Mouse (Mus musculus) cerebellum, adult 2 months (tissue): Measurements from ENCODE around the gene Nipsnap3b. TPM values are rescaled to one million over a fixed set of nuclear protein-coding genes. Genes with fewer than 3 reads are reported as not detected.
A peak's percentile ranks its signal among the peaks of the same experiment; 100 is the strongest.

Experiments
- DNase-seq, 2 experiments: peaks; one replicate each; pipeline ENCODE4 v3.0.0; 2021
- H3K27ac ChIP-seq: fragments of 200-500 bp; 2 replicates; pipeline ENCODE4 v1.5.1; 2012; ENCODE audit warnings: low read length, control low read depth, inconsistent platforms; ENCODE audit not compliant: insufficient read depth
- H3K27me3 ChIP-seq: fragments of 200-500 bp; 2 replicates; pipeline ENCODE4 v1.6.1; 2012; ENCODE audit warnings: inconsistent platforms, mild to moderate bottlenecking, low read length, moderate library complexity; ENCODE audit not compliant: control insufficient read depth, insufficient read depth
- H3K4me1 ChIP-seq: fragments of 200-500 bp; 2 replicates; pipeline ENCODE4 v1.6.1; 2011; ENCODE audit warnings: low read length; ENCODE audit not compliant: control insufficient read depth, insufficient read depth
- H3K4me3 ChIP-seq: fragments of 200-500 bp; replicated peaks from 2 replicates; pipeline ENCODE3; 2011; ENCODE audit warnings: mild to moderate bottlenecking, low read depth, low read length, control low read depth; ENCODE audit not compliant: insufficient read depth
- CTCF ChIP-seq: fragments of 200-500 bp; IDR thresholded peaks from 2 replicates; pipeline ENCODE4 v1.5.1; 2011; ENCODE audit warnings: low read depth, mild to moderate bottlenecking, control low read depth, low read length, moderate library complexity, borderline replicate concordance; ENCODE audit not compliant: insufficient read depth
- POLR2A ChIP-seq: fragments of 200-500 bp; IDR thresholded peaks from 2 replicates; pipeline ENCODE4 v1.6.1; 2011; ENCODE audit warnings: low read length, control low read depth, borderline replicate concordance; ENCODE audit not compliant: insufficient read depth
- whole genome bisulfite sequencing: fragments of 180-500 bp; shearing (Covaris S2); methylation state at CpG from one replicate; pipeline ENCODE4 v1.1.7; 2018; 5-methylcytosine and 5-hydroxymethylcytosine counted together
- polyA plus RNA-seq: library from polyadenylated mRNA; depleted of rRNA; stranded (reverse); fragments of >200 nt; gene quantifications from 2 replicates; pipeline ENCODE4 v1.2.3, GENCODE M21; 2012

Gene Nipsnap3b
- polyA plus RNA-seq, 1 experiment: 12.8 TPM

GRCm38 (mm10) chr4:53009871-53010270 is 1.8 kb upstream of the Nipsnap3b start:
- Histone ChIP-seq H3K4me1 (no peaks in the 10 kb centered on the region), H3K27me3 (no peaks in the 10 kb centered on the region), H3K27ac (no peak overlapping the region), H3K4me3 (no peak overlapping the region)
- DNase-seq: no peak
- TF ChIP-seq CTCF: no peak
- no peak for TF ChIP-seq POLR2A
- WGBS: 94% methylated on average over 4 of the region's 4 CpGs

GRCm38 (mm10) chr4:53014421-53014820 is 2.7 kb downstream of the Nipsnap3b start:
- 96% methylated on average over 7 of the region's 7 CpGs for WGBS
- no peak for TF ChIP-seq CTCF
- H3K27me3 ChIP-seq: no peaks in the 10 kb centered on the region

GRCm38 (mm10) chr4:53015024-53015423 is 3.3 kb downstream of the Nipsnap3b start:
- Histone ChIP-seq H3K4me3 (no peak overlapping the region), H3K4me1 (no peaks in the 10 kb centered on the region), H3K27ac (no peak overlapping the region), H3K27me3 (no peaks in the 10 kb centered on the region)
- no peak for DNase-seq
- 94% methylated on average over 3 of the region's 3 CpGs for WGBS
- TF ChIP-seq CTCF: no peak
- TF ChIP-seq POLR2A: no peak

More at GRCm38 (mm10) chr4:53014421-53014820, 2.7 kb downstream of the Nipsnap3b start:
- Histone ChIP-seq H3K4me1 (no peaks in the 10 kb centered on the region), H3K27ac (no peak overlapping the region), H3K4me3 (no peak overlapping the region)
- DNase-seq: no peak

GRCm38 (mm10) chr4:53018392-53018791 is 6.7 kb downstream of the Nipsnap3b start:
- Histone ChIP-seq H3K27ac (no peak overlapping the region), H3K4me3 (no peak overlapping the region), H3K4me1 (no peaks in the 10 kb centered on the region), H3K27me3 (no peaks in the 10 kb centered on the region)
- DNase-seq: no peak
- 90% methylated on average over 1 of the region's 1 CpGs for WGBS
- TF ChIP-seq CTCF (no peak), POLR2A (no peak)

GRCm38 (mm10) chr4:53023189-53023925 is 11.7 kb downstream of the Nipsnap3b start:
- H3K4me1 ChIP-seq: no peaks in the 10 kb centered on the region
- no peak for DNase-seq
- H3K27me3 ChIP-seq: no peaks in the 10 kb centered on the region
- H3K4me3 ChIP-seq: no peak overlapping the region
- TF ChIP-seq POLR2A (no peak), CTCF (no peak)
- WGBS: 87% methylated on average over 14 of the region's 14 CpGs
- no peak overlapping the region for H3K27ac ChIP-seq

- H3K4me3 ChIP-seq: no peak overlapping the region
- no peak for DNase-seq
- no peaks in the 10 kb centered on the region for H3K4me1 ChIP-seq
- TF ChIP-seq POLR2A (no peak), CTCF (no peak)
- H3K27me3 ChIP-seq: no peaks in the 10 kb centered on the region
- H3K27ac ChIP-seq: no peak overlapping the region
- WGBS: 81% methylated on average over 4 of the region's 4 CpGs
Measured at GRCm38 (mm10) chr4:53024397-53024796, 12.7 kb downstream of the Nipsnap3b start.

GRCm38 (mm10) chr4:53027811-53028210 is 16.1 kb downstream of the Nipsnap3b start:
- Histone ChIP-seq H3K4me3 (no peak overlapping the region), H3K27me3 (no peaks in the 10 kb centered on the region), H3K4me1 (no peaks in the 10 kb centered on the region), H3K27ac (no peak overlapping the region)
- TF ChIP-seq POLR2A: no peak
- TF ChIP-seq CTCF: no peak
- 87% methylated on average over 3 of the region's 3 CpGs for WGBS
- no peak for DNase-seq

- Histone ChIP-seq H3K27me3 (no peaks in the 10 kb centered on the region), H3K27ac (no peak overlapping the region), H3K4me1 (no peaks in the 10 kb centered on the region), H3K4me3 (no peak overlapping the region)
- TF ChIP-seq CTCF (0 out of 2 replicates have a peak, but pooled peaks have one; percentile 5), POLR2A (no peak)
- 44% methylated on average over 8 of the region's 8 CpGs for WGBS
- no peak for DNase-seq
Measured at GRCm38 (mm10) chr4:53030326-53030948, 18.8 kb downstream of the Nipsnap3b start.
